8 mouse cellular contexts compared by ENCODE assay signal in the genomic region with DNA sequence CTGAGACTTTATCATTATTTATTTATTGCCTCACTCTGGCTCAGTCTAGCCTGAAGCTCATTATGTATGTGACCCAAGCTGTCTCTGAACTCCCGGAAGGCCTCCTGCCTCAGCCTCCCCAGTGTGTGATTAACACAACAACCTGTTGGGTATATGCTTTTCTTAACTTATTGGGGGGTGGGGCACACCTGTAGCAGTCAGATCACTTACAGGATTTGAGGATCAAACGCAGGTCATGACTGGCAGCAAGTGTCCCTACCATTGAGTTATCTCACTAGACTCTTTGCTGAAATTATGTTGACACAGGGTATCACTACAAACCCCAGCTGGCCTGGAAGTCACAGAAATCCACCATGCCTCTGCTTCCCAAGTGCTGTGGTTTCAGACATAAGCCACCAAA. TPM values are rescaled to one million over a fixed set of nuclear protein-coding genes. Genes with fewer than 3 reads are reported as not detected.
DNase-seq lines count a peak whose midpoint lies in the region; ATAC-seq and TF ChIP-seq lines count a peak whose summit lies in the region.

No protein-coding gene starts in this region.

- H3K27me3 ChIP-seq in heart, embryonic 12.5 days (replicated peaks), result no peaks in the 10 kb centered on the region
- no peaks in the 10 kb centered on the region for H3K27me3 ChIP-seq in lung, postnatal 0 days (replicated peaks; ENCODE audit: insufficient read depth, low read length)
- no peaks in the 10 kb centered on the region for H3K27me3 ChIP-seq in liver, embryonic 11.5 days (replicated peaks; ENCODE audit: control insufficient read depth, insufficient read depth, low read length)
- no peaks in the 10 kb centered on the region for H3K27me3 ChIP-seq in neural tube, embryonic 15.5 days (replicated peaks)

- TF ChIP-seq POLR2A in lung, adult 2 months (IDR thresholded peaks at IDR 0.05; ENCODE audit: borderline replicate concordance, extremely low read depth, low read depth, low read length), result no peak

- 76% methylated on average over 2 of the region's 2 CpGs for WGBS in heart, embryonic 12.5 days
- WGBS in lung, postnatal 0 days, result 61% methylated on average over 2 of the region's 2 CpGs
- 64% methylated on average over 2 of the region's 2 CpGs for WGBS in lung, adult 2 months
- WGBS in liver, embryonic 11.5 days, result 63% methylated on average over 2 of the region's 2 CpGs
- WGBS in neural tube, embryonic 15.5 days, result 75% methylated on average over 2 of the region's 2 CpGs

- no peak for TF ChIP-seq EP300 in lung, postnatal 0 days (IDR thresholded peaks at IDR 0.05)

- H3K27ac ChIP-seq in heart, embryonic 12.5 days (ENCODE audit: poor library complexity, severe bottlenecking), result no peak overlapping the region
- H3K27ac ChIP-seq in lung, postnatal 0 days (ENCODE audit: low read length), result no peak overlapping the region
- no peak overlapping the region for H3K27ac ChIP-seq in liver, embryonic 11.5 days (ENCODE audit: low read depth, low read length)
- 0 out of 2 replicates have a peak overlapping the region, but pooled peaks have one; percentile 63 for H3K27ac ChIP-seq in neural tube, embryonic 15.5 days (replicated peaks)

- no peak for TF ChIP-seq CTCF in lung, postnatal 0 days (IDR thresholded peaks at IDR 0.05)
- no peak for TF ChIP-seq CTCF in lung, adult 2 months (IDR thresholded peaks at IDR 0.05; ENCODE audit: insufficient read depth, low read length)

- DNase-seq in heart, adult 9 months (ENCODE audit: low spot score in 2 of 2), result no peak
- DNase-seq in lung, postnatal 0 days (ENCODE audit: low spot score), result peak; percentile 15
- no peak for DNase-seq in lung, adult 2 months
- DNase-seq in liver, embryonic 11.5 days (ENCODE audit: low spot score), result no peak
- no peak for DNase-seq in B cell, adult 2 months
- no peak for DNase-seq in adrenal gland, postnatal 25 days

- H3K4me2 ChIP-seq in heart, embryonic 12.5 days, result 0 out of 2 replicates have a peak overlapping the region, but pooled peaks have one; percentile 95
- no peak overlapping the region; the same call in 1 of the 2 replicates for H3K4me2 ChIP-seq in lung, postnatal 0 days (replicated peaks; ENCODE audit: low read depth, low read length)
- H3K4me2 ChIP-seq in liver, embryonic 11.5 days, result peak overlapping the region; percentile 75
- H3K4me2 ChIP-seq in neural tube, embryonic 15.5 days, result peak overlapping the region; percentile 98; the same call in 1 of the 2 replicates

- peaks cover 20% of the 10 kb centered on the region for H3K4me1 ChIP-seq in heart, embryonic 12.5 days (replicated peaks)
- peaks cover 12% of the 10 kb centered on the region; the same call in 1 of the 2 replicates for H3K4me1 ChIP-seq in lung, postnatal 0 days (ENCODE audit: insufficient read depth, low read depth, low read length)
- peaks cover 8% of the 10 kb centered on the region for H3K4me1 ChIP-seq in lung, adult 2 months (ENCODE audit: control insufficient read depth, insufficient read depth, low read length)
- peaks cover 17% of the 10 kb centered on the region for H3K4me1 ChIP-seq in liver, embryonic 11.5 days (replicated peaks; ENCODE audit: control insufficient read depth, insufficient read depth, low read length)
- H3K4me1 ChIP-seq in neural tube, embryonic 15.5 days, result peaks cover 41% of the 10 kb centered on the region

- H3K9ac ChIP-seq in heart, embryonic 12.5 days, result no peak overlapping the region
- H3K9ac ChIP-seq in lung, postnatal 0 days (replicated peaks; ENCODE audit: low read depth), result no peak overlapping the region
- H3K9ac ChIP-seq in liver, embryonic 11.5 days (ENCODE audit: low read depth, low read length), result no peak overlapping the region
- H3K9ac ChIP-seq in neural tube, embryonic 15.5 days (replicated peaks), result no peak overlapping the region

- no peak overlapping the region for H3K4me3 ChIP-seq in heart, embryonic 12.5 days
- H3K4me3 ChIP-seq in lung, postnatal 0 days (ENCODE audit: low read depth, low read length), result no peak overlapping the region
- no peak overlapping the region for H3K4me3 ChIP-seq in lung, adult 2 months (replicated peaks; ENCODE audit: extremely low read depth, low read depth, low read length)
- 0 out of 2 replicates have a peak overlapping the region, but pooled peaks have one; percentile 75 for H3K4me3 ChIP-seq in liver, embryonic 11.5 days (ENCODE audit: low read depth, low read length)
- H3K4me3 ChIP-seq in neural tube, embryonic 15.5 days (replicated peaks), result no peak overlapping the region

- no peak for ATAC-seq in heart, embryonic 12.5 days (ENCODE audit: insufficient number of reproducible peaks, low FRiP score)
- ATAC-seq in lung, postnatal 0 days, result no peak
- ATAC-seq in liver, embryonic 11.5 days (replicated peaks; ENCODE audit: low FRiP score), result no peak
- no peak for ATAC-seq in neural tube, embryonic 15.5 days (ENCODE audit: low FRiP score)

- no peaks in the 10 kb centered on the region for H3K9me3 ChIP-seq in heart, embryonic 12.5 days (replicated peaks)
- no peaks in the 10 kb centered on the region for H3K9me3 ChIP-seq in lung, postnatal 0 days (ENCODE audit: low read length)
- no peaks in the 10 kb centered on the region for H3K9me3 ChIP-seq in liver, embryonic 11.5 days (ENCODE audit: control insufficient read depth, low read length)
- no peaks in the 10 kb centered on the region for H3K9me3 ChIP-seq in neural tube, embryonic 15.5 days (replicated peaks)

- peaks cover 34% of the 10 kb centered on the region for H3K36me3 ChIP-seq in heart, embryonic 12.5 days
- peaks cover 15% of the 10 kb centered on the region for H3K36me3 ChIP-seq in lung, postnatal 0 days (ENCODE audit: insufficient read depth, low read length)
- peaks cover 15% of the 10 kb centered on the region for H3K36me3 ChIP-seq in liver, embryonic 11.5 days (ENCODE audit: control insufficient read depth, insufficient read depth, low read length)
- peaks cover 25% of the 10 kb centered on the region for H3K36me3 ChIP-seq in neural tube, embryonic 15.5 days

RNA-seq across cellular contexts. Expression of a gene that starts 0.7 kb away (rescaled TPM):
- polyA plus RNA-seq in heart, embryonic 12.5 days (2016; fragmentation: Nextera tagmentation; extraction: Ambion mirVana), result 31.1 and 34.8 TPM in 2 replicates
- polyA plus RNA-seq in lung, postnatal 0 days (2015; fragmentation: Nextera tagmentation; extraction: Ambion mirVana), result 32.8 and 38.6 TPM in 2 replicates
- polyA plus RNA-seq in lung, adult 2 months (2012; rRNA removed), result 27.1 and 29.4 TPM in 2 replicates
- polyA plus RNA-seq in liver, embryonic 11.5 days (2014; fragmentation: Nextera tagmentation; extraction: Ambion mirVana), result 38.7 and 41.0 TPM in 2 replicates
- 55.6 and 61.8 TPM in 2 replicates for polyA plus RNA-seq in neural tube, embryonic 15.5 days (2015; fragmentation: Nextera tagmentation; extraction: Ambion mirVana)
- total RNA-seq in adrenal gland, postnatal 25 days (2021), result 56.9 and 67.6 TPM in 2 replicates

RNA-seq across cellular contexts. Expression of a gene that starts 2.8 kb away (rescaled TPM):
- polyA plus RNA-seq in heart, embryonic 12.5 days (2016; fragmentation: Nextera tagmentation; extraction: Ambion mirVana), result 82.4 and 88.8 TPM in 2 replicates
- polyA plus RNA-seq in lung, postnatal 0 days (2015; fragmentation: Nextera tagmentation; extraction: Ambion mirVana), result 75.0 and 86.0 TPM in 2 replicates
- 47.6 and 50.1 TPM in 2 replicates for polyA plus RNA-seq in lung, adult 2 months (2012; rRNA removed)
- 71.0 and 73.1 TPM in 2 replicates for polyA plus RNA-seq in liver, embryonic 11.5 days (2014; fragmentation: Nextera tagmentation; extraction: Ambion mirVana)
- 84.2 and 95.2 TPM in 2 replicates for polyA plus RNA-seq in neural tube, embryonic 15.5 days (2015; fragmentation: Nextera tagmentation; extraction: Ambion mirVana)
- total RNA-seq in adrenal gland, postnatal 25 days (2021), result 71.9 and 81.8 TPM in 2 replicates

RNA-seq across cellular contexts. Expression of a gene that starts 2.8 kb away (rescaled TPM):
- polyA plus RNA-seq in heart, embryonic 12.5 days (2016; fragmentation: Nextera tagmentation; extraction: Ambion mirVana), result 10.5 and 10.6 TPM in 2 replicates
- 4.5 and 6.1 TPM in 2 replicates for polyA plus RNA-seq in lung, postnatal 0 days (2015; fragmentation: Nextera tagmentation; extraction: Ambion mirVana)
- polyA plus RNA-seq in lung, adult 2 months (2012; rRNA removed), result 2.2 and 3.9 TPM in 2 replicates
- 6.8 and 8.0 TPM in 2 replicates for polyA plus RNA-seq in liver, embryonic 11.5 days (2014; fragmentation: Nextera tagmentation; extraction: Ambion mirVana)
- polyA plus RNA-seq in neural tube, embryonic 15.5 days (2015; fragmentation: Nextera tagmentation; extraction: Ambion mirVana), result 14.6 and 14.8 TPM in 2 replicates
- 6.3 and 8.0 TPM in 2 replicates for total RNA-seq in adrenal gland, postnatal 25 days (2021)

RNA-seq across cellular contexts. Expression of a gene that starts 3.1 kb away (rescaled TPM):
- 115 and 124 TPM in 2 replicates for polyA plus RNA-seq in heart, embryonic 12.5 days (2016; fragmentation: Nextera tagmentation; extraction: Ambion mirVana)
- 173 and 184 TPM in 2 replicates for polyA plus RNA-seq in lung, postnatal 0 days (2015; fragmentation: Nextera tagmentation; extraction: Ambion mirVana)
- 92.5 and 133 TPM in 2 replicates for polyA plus RNA-seq in lung, adult 2 months (2012; rRNA removed)
- 85.2 and 102 TPM in 2 replicates for polyA plus RNA-seq in liver, embryonic 11.5 days (2014; fragmentation: Nextera tagmentation; extraction: Ambion mirVana)
- polyA plus RNA-seq in neural tube, embryonic 15.5 days (2015; fragmentation: Nextera tagmentation; extraction: Ambion mirVana), result 136 and 139 TPM in 2 replicates
- total RNA-seq in adrenal gland, postnatal 25 days (2021), result 148 and 160 TPM in 2 replicates

RNA-seq across cellular contexts. Expression of a gene that starts 4.9 kb away (rescaled TPM):
- 2.7 and 3.7 TPM in 2 replicates for polyA plus RNA-seq in heart, embryonic 12.5 days (2016; fragmentation: Nextera tagmentation; extraction: Ambion mirVana)
- polyA plus RNA-seq in lung, postnatal 0 days (2015; fragmentation: Nextera tagmentation; extraction: Ambion mirVana), result 1.2 and 3.2 TPM in 2 replicates
- 9.6 and 12.0 TPM in 2 replicates for polyA plus RNA-seq in lung, adult 2 months (2012; rRNA removed)
- 3.1 and 3.7 TPM in 2 replicates for polyA plus RNA-seq in liver, embryonic 11.5 days (2014; fragmentation: Nextera tagmentation; extraction: Ambion mirVana)
- polyA plus RNA-seq in neural tube, embryonic 15.5 days (2015; fragmentation: Nextera tagmentation; extraction: Ambion mirVana), result 4.1 and 4.7 TPM in 2 replicates
- total RNA-seq in adrenal gland, postnatal 25 days (2021), result 4.4 and 6.7 TPM in 2 replicates
